ENCODE assay signal across 29 mouse cellular contexts in genomic region chr16:97297140-97297539, GRCm38 (mm10). TPM values are rescaled to one million over a fixed set of nuclear protein-coding genes. Genes with fewer than 3 reads are reported as not detected.
"Had no signal": no experiment of that assay in that cellular context is flagged by ENCODE, and none has a peak within 500 bp of the region (broad histone marks: within the 10 kb centered on the region; RNA-seq: fewer than 3 reads in every experiment).

No protein-coding gene starts in this region.

- DNase-seq: gastrocnemius, adult 2 months; gastrocnemius, postnatal 14 days; gastrocnemius, postnatal 36 days; heart, adult 11 months; heart, adult 2 months; heart, postnatal 14 days; heart, postnatal 36 days; kidney, adult 18-20 months; kidney, adult 8-10 months; kidney, postnatal 10 days; kidney, postnatal 25 days; kidney, postnatal 4 days; liver; liver, embryonic 13.5 days had no signal

- H3K4me2 ChIP-seq: heart, embryonic 11.5 days; heart, embryonic 13.5 days; heart, embryonic 15.5 days; hindbrain, embryonic 14.5 days; intestine, embryonic 15.5 days; limb, embryonic 12.5 days; liver, embryonic 11.5 days; liver, embryonic 13.5 days; liver, embryonic 15.5 days had no signal

- H3K4me3 ChIP-seq: gastrocnemius, adult 2 months; heart, adult 2 months; heart, embryonic 13.5 days; heart, embryonic 15.5 days; intestine, embryonic 15.5 days; layer of hippocampus, adult 2 months; left cerebral cortex, adult 2 months; limb, embryonic 10.5 days; limb, embryonic 12.5 days; liver, embryonic 13.5 days; liver, embryonic 15.5 days had no signal

- H3K4me1 ChIP-seq: heart, embryonic 15.5 days; liver, embryonic 13.5 days; liver, embryonic 15.5 days had no signal

- H3K27me3 ChIP-seq: heart, embryonic 15.5 days; intestine, embryonic 15.5 days; limb, embryonic 12.5 days; liver, embryonic 13.5 days; liver, embryonic 15.5 days had no signal

- H3K27ac ChIP-seq: gastrocnemius, adult 2 months; heart, adult 2 months; heart, embryonic 13.5 days; heart, embryonic 15.5 days; hindbrain, embryonic 14.5 days; intestine, embryonic 15.5 days; layer of hippocampus, adult 2 months; left cerebral cortex, adult 2 months; limb, embryonic 10.5 days; limb, embryonic 12.5 days; liver, embryonic 13.5 days; liver, embryonic 15.5 days had no signal

- H3K36me3 ChIP-seq: heart, embryonic 13.5 days; heart, embryonic 15.5 days; intestine, embryonic 15.5 days; limb, embryonic 10.5 days; limb, embryonic 12.5 days; liver, embryonic 13.5 days; liver, embryonic 15.5 days had no signal

- H3K9me3 ChIP-seq: heart, embryonic 13.5 days; heart, embryonic 15.5 days; intestine, embryonic 15.5 days; limb, embryonic 10.5 days; limb, embryonic 12.5 days; liver, embryonic 13.5 days; liver, embryonic 15.5 days had no signal

- ATAC-seq: hindbrain, embryonic 16.5 days; inflammation-experienced regulatory T-cells, adult 6 months; intestine, embryonic 15.5 days; intestine, postnatal 0 days had no signal

- H3K9ac ChIP-seq: heart, embryonic 13.5 days; heart, embryonic 15.5 days; hindbrain, embryonic 14.5 days; intestine, embryonic 15.5 days; limb, embryonic 12.5 days; liver, embryonic 13.5 days; liver, embryonic 15.5 days had no signal

RNA-seq across cellular contexts. Expression of gene Bace2, which starts 59.4 kb away (rescaled TPM):
- total RNA-seq: hematopoietic stem cell, adult 5-6 weeks had no signal
